ENCODE assay signal across 8 mouse cellular contexts in the genomic region with DNA sequence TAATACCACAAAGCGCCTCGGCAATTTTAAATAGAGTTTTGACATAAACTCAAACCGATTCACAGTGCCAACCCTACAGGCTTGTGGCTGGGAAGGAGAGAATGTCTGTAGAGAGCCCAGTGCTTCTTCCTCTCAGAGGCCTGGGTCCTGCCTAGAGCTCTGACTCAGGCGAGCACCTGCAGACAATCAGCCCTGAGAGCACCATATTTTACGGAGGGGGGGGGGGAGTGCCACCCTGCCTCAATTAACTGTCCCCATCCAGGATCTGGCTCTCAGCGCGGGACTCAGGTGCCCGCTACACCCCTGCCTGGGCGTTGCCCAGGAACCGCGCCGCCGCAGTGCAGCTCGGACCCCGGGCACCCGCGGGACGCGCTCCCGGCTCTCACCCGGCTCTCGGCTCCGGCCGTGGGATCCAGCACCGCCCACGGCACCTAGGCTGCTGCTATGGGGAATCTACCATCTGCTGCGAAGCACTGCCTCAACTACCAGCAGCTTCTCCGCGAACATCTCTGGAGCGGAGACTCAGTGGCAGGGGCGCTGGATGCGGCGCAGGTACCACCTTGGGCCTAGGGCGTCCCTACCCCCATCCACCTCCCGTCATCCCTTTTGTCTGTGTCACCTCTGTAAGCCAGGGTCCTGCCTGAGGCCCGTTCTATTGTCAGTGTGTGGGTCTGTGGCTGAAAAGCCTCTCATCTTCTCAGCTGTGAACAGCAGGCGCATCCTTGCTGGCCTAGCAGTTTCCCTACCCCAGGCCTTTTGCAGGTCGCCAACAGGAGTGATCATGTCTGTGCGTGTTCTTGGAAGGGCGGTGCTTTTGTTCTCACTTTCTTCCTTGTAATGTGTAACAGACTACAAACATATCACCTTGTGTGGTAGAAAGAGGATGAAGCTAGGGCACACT. TPM values are rescaled to one million over a fixed set of nuclear protein-coding genes. Genes with fewer than 3 reads are reported as not detected.
A peak's percentile ranks its signal among the peaks of the same experiment; 100 is the strongest.
DNase-seq lines count a peak whose midpoint lies in the region; ATAC-seq and TF ChIP-seq lines count a peak whose summit lies in the region.

A gene (plus strand): TSS at position 225 of the 901 bp plus-strand sequence.

- H3K9ac ChIP-seq in heart, embryonic 11.5 days (ENCODE audit: low read depth, low read length) = peak within 1 kb of the TSS; percentile 73
- peak within 1 kb of the TSS; percentile 85 for H3K9ac ChIP-seq in hindbrain, postnatal 0 days (replicated peaks; ENCODE audit: low read length)
- peak within 1 kb of the TSS; percentile 70 for H3K9ac ChIP-seq in limb, embryonic 12.5 days (replicated peaks)

- H3K4me1 ChIP-seq in heart, embryonic 11.5 days (ENCODE audit: control insufficient read depth, insufficient read depth, low read length) = no peaks in the 10 kb centered on the region
- H3K4me1 ChIP-seq in hindbrain, postnatal 0 days (ENCODE audit: insufficient read depth, low read length) = no peaks in the 10 kb centered on the region; the same call in none of the 2 replicates
- H3K4me1 ChIP-seq in limb, embryonic 12.5 days (replicated peaks) = peaks cover 26% of the 10 kb centered on the region
- no peaks in the 10 kb centered on the region for H3K4me1 ChIP-seq in thymus, adult 2 months (replicated peaks; ENCODE audit: control insufficient read depth, insufficient read depth, low read length)

- no peak for TF ChIP-seq CTCF in hindbrain, postnatal 0 days (IDR thresholded peaks at IDR 0.05; ENCODE audit: low read depth)
- no peak for TF ChIP-seq CTCF in thymus, adult 2 months (IDR thresholded peaks at IDR 0.05; ENCODE audit: borderline replicate concordance, control insufficient read depth, extremely low read depth, insufficient read depth, low read length, poor library complexity)

- intact Hi-C loops in heart, postnatal 10 days (cut with DNase I) = no loop called here

- no peaks in the 10 kb centered on the region for H3K27me3 ChIP-seq in heart, embryonic 11.5 days (ENCODE audit: control insufficient read depth, insufficient read depth, low read length)
- H3K27me3 ChIP-seq in hindbrain, postnatal 0 days (ENCODE audit: insufficient read depth, low read length) = no peaks in the 10 kb centered on the region
- no peaks in the 10 kb centered on the region for H3K27me3 ChIP-seq in limb, embryonic 12.5 days
- H3K27me3 ChIP-seq in thymus, adult 2 months (ENCODE audit: control insufficient read depth, insufficient read depth, low read length) = no peaks in the 10 kb centered on the region

- DNase-seq in heart, postnatal 10 days = no peak
- DNase-seq in WW6 (ENCODE audit: low read depth, low spot score) = peak; percentile 40
- peak; percentile 68 for DNase-seq in embryo, embryonic 9.5 days (ENCODE audit: extremely low spot score)
- DNase-seq in hindbrain, postnatal 0 days (ENCODE audit: low spot score) = peak; percentile 63
- DNase-seq in thymus, adult 2 months = no peak

- peak; percentile 83 for ATAC-seq in heart, embryonic 11.5 days (replicated peaks; ENCODE audit: insufficient number of reproducible peaks, low FRiP score, low TSS enrichment)
- peak; percentile 90 for ATAC-seq in hindbrain, postnatal 0 days
- peak; percentile 79 for ATAC-seq in limb, embryonic 12.5 days (ENCODE audit: insufficient number of reproducible peaks, insufficient read depth, low FRiP score, low TSS enrichment, low read depth)
- peak; percentile 30; the same call in 1 of the 2 replicates for ATAC-seq in neutrophil, adult 5-6 weeks (ENCODE audit: extremely low read depth, insufficient number of reproducible peaks, low FRiP score, poor library complexity, severe bottlenecking)

- peak within 1 kb of the TSS; percentile 68 for H3K4me3 ChIP-seq in heart, embryonic 11.5 days (ENCODE audit: low read depth, low read length)
- peak within 1 kb of the TSS; percentile 56 for H3K4me3 ChIP-seq in hindbrain, postnatal 0 days (ENCODE audit: low read length)
- H3K4me3 ChIP-seq in limb, embryonic 12.5 days (replicated peaks) = peak within 1 kb of the TSS; percentile 58
- no peak within 1 kb of the TSS for H3K4me3 ChIP-seq in thymus, adult 2 months (ENCODE audit: control insufficient read depth, insufficient read depth, low read length)

- TF ChIP-seq POLR2A in thymus, adult 2 months (IDR thresholded peaks at IDR 0.05; ENCODE audit: control insufficient read depth, extremely low read depth, insufficient read depth, low read length, poor library complexity) = no peak

- H3K9me3 ChIP-seq in heart, embryonic 11.5 days (replicated peaks; ENCODE audit: control insufficient read depth, low read length) = no peaks in the 10 kb centered on the region
- H3K9me3 ChIP-seq in hindbrain, postnatal 0 days (ENCODE audit: low read length) = no peaks in the 10 kb centered on the region
- H3K9me3 ChIP-seq in limb, embryonic 12.5 days = no peaks in the 10 kb centered on the region

- H3K4me2 ChIP-seq in heart, embryonic 11.5 days = peak within 1 kb of the TSS; percentile 94
- peak within 1 kb of the TSS; percentile 86 for H3K4me2 ChIP-seq in hindbrain, postnatal 0 days (ENCODE audit: low read depth, low read length)
- H3K4me2 ChIP-seq in limb, embryonic 12.5 days = peak within 1 kb of the TSS; percentile 81

- WGBS in heart, embryonic 11.5 days (ENCODE audit: insufficient replicate concordance) = 5% methylated on average over 40 of the region's 40 CpGs
- 4% methylated on average over 40 of the region's 40 CpGs for whole genome bisulfite sequencing in hindbrain, postnatal 0 days
- WGBS in limb, embryonic 12.5 days = 4% methylated on average over 40 of the region's 40 CpGs
- WGBS in thymus, adult 2 months = 32% methylated on average over 40 of the region's 40 CpGs

- no peak within 1 kb of the TSS for H3K27ac ChIP-seq in heart, embryonic 11.5 days (ENCODE audit: low read depth, low read length)
- H3K27ac ChIP-seq in hindbrain, postnatal 0 days = peak within 1 kb of the TSS; percentile 97
- peak within 1 kb of the TSS; percentile 84 for H3K27ac ChIP-seq in limb, embryonic 12.5 days
- H3K27ac ChIP-seq in thymus, adult 2 months (ENCODE audit: control insufficient read depth, insufficient read depth, low read length) = no peak within 1 kb of the TSS

- H3K36me3 ChIP-seq in heart, embryonic 11.5 days (ENCODE audit: control insufficient read depth, insufficient read depth, low read length) = no peaks in the 10 kb centered on the region
- no peaks in the 10 kb centered on the region for H3K36me3 ChIP-seq in hindbrain, postnatal 0 days (ENCODE audit: insufficient read depth, low read length)
- no peaks in the 10 kb centered on the region for H3K36me3 ChIP-seq in limb, embryonic 12.5 days
- no peaks in the 10 kb centered on the region for H3K36me3 ChIP-seq in thymus, adult 2 months (ENCODE audit: control insufficient read depth, insufficient read depth, low read length)

RNA-seq across cellular contexts. Expression of the gene that starts here (rescaled TPM):
- polyA plus RNA-seq in heart, embryonic 11.5 days (2014; fragmentation: Nextera tagmentation; extraction: Ambion mirVana) = 2.0 and 3.5 TPM in 2 replicates
- total RNA-seq in heart, postnatal 10 days (2021) = under 1 TPM; 0.10 to 0.17 TPM
- 15.5 and 29.6 TPM in 2 replicates for total RNA-seq in hindbrain, postnatal 0 days (2014; rRNA removed)
- 14.1 and 16.0 TPM in 2 replicates for polyA plus RNA-seq in hindbrain, postnatal 0 days (2015; fragmentation: Nextera tagmentation; extraction: Ambion mirVana)
- polyA plus RNA-seq in limb, embryonic 12.5 days (2016; fragmentation: Nextera tagmentation; extraction: Ambion mirVana) = 5.3 and 6.7 TPM in 2 replicates
- total RNA-seq in neutrophil, adult 5-6 weeks (2017) = 0.86 and 1.4 TPM in 2 replicates
- polyA plus RNA-seq in thymus, adult 2 months (2012; rRNA removed) = 0.05 TPM in 1 of 2 replicates, not detected in the other

Comparison
In these comparisons a context has a peak if more than half of its experiments do, and no peak if none do; other contexts are left out.
1. ATAC-seq: peak in every context shown above with its lines; median percentile 90 in hindbrain, postnatal 0 days; 83 in heart, embryonic 11.5 days; 79 in limb, embryonic 12.5 days; 30 in neutrophil, adult 5-6 weeks.
2. H3K27ac ChIP-seq: peak in hindbrain, postnatal 0 days (single experiment) and limb, embryonic 12.5 days (single experiment); none in heart, embryonic 11.5 days (single experiment) and thymus, adult 2 months (single experiment).
3. DNase-seq: peak in WW6 (single experiment), embryo, embryonic 9.5 days (single experiment) and hindbrain, postnatal 0 days (single experiment); none in heart, postnatal 10 days (0 of 2) and thymus, adult 2 months (single experiment).
4. Peak in every context shown above with its lines, with median percentiles within 50 percentile points of each other: H3K4me2 ChIP-seq and H3K9ac ChIP-seq.